ENCODE assay signal across 21 mouse cellular contexts in the genomic region with DNA sequence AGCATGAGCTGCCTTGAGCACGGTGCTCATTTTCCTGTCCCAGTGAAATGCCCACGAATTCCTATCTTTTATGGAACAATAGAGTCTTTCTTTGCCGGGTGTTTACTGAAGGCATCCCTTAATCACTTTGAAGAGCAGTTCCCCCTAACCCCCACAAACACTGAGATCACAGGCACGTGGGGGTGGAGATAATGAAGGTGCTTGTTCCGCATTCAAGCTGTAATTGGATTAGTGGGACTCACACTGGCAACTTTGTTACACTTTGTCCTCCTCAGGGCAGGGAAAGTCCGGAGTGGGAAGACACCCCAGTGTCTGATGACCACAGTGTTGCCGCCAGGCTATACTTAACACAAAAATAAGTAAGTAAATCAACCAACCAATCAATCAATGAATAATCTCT. TPM values are rescaled to one million over a fixed set of nuclear protein-coding genes. Genes with fewer than 3 reads are reported as not detected.
DNase-seq lines count a peak whose midpoint lies in the region; ATAC-seq and TF ChIP-seq lines count a peak whose summit lies in the region.
"Had no signal": no experiment of that assay in that cellular context is flagged by ENCODE, and none has a peak within 500 bp of the region (broad histone marks: within the 10 kb centered on the region; RNA-seq: fewer than 3 reads in every experiment).

No protein-coding gene starts in this region.

- peak; percentile 46 for DNase-seq in liver, adult 2 months (ENCODE audit: extremely low read depth, low read depth, low spot score)
- peak; percentile 30 for DNase-seq in R1 (ENCODE audit: low read depth, low spot score)
- DNase-seq in testis, postnatal 14 days (ENCODE audit: low spot score) = peak; percentile 81
- DNase-seq in cerebellum, adult 8-10 months = no peak
- DNase-seq in spleen, adult 18-20 months = no peak
- DNase-seq: adrenal gland, postnatal 10 days; cerebellum, adult 11 months; cerebellum, adult 9-10 months; cerebellum, postnatal 25 days; gastrocnemius, postnatal 36 days; heart, adult 2 months; heart, postnatal 4 days; kidney, adult 11 months had no signal

- H3K27me3 ChIP-seq in liver, adult 2 months (ENCODE audit: control insufficient read depth, insufficient read depth, low read length) = no peaks in the 10 kb centered on the region
- no peaks in the 10 kb centered on the region for H3K27me3 ChIP-seq in liver, embryonic 12.5 days (replicated peaks)
- H3K27me3 ChIP-seq in intestine, postnatal 0 days (replicated peaks; ENCODE audit: control insufficient read depth, insufficient read depth, low read length) = no peaks in the 10 kb centered on the region
- H3K27me3 ChIP-seq: CH12.LX; heart, embryonic 13.5 days; hindbrain, embryonic 12.5 days had no signal

- TF ChIP-seq CTCF in liver, adult 2 months (IDR thresholded peaks at IDR 0.05; ENCODE audit: low read depth, low read length) = no peak
- TF ChIP-seq CTCF in intestine, postnatal 0 days (IDR thresholded peaks at IDR 0.05; ENCODE audit: low read depth) = no peak

- H3K9me3 ChIP-seq in liver, embryonic 12.5 days (replicated peaks) = no peaks in the 10 kb centered on the region
- no peaks in the 10 kb centered on the region for H3K9me3 ChIP-seq in intestine, postnatal 0 days (ENCODE audit: control insufficient read depth)
- H3K9me3 ChIP-seq: embryonic facial prominence, embryonic 10.5 days; heart, embryonic 13.5 days; hindbrain, embryonic 12.5 days had no signal

- 30% methylated on average over 7 of the region's 7 CpGs for WGBS in liver, adult 2 months
- WGBS in liver, embryonic 12.5 days (ENCODE audit: insufficient replicate concordance) = 30% methylated on average over 7 of the region's 7 CpGs
- 21% methylated on average over 7 of the region's 7 CpGs for WGBS in intestine, postnatal 0 days

- no peak overlapping the region for H3K27ac ChIP-seq in liver, adult 2 months (replicated peaks; ENCODE audit: insufficient read depth, low read depth, low read length)
- no peak overlapping the region for H3K27ac ChIP-seq in liver, embryonic 12.5 days
- no peak overlapping the region for H3K27ac ChIP-seq in intestine, postnatal 0 days (ENCODE audit: low read depth, low read length)
- H3K27ac ChIP-seq: embryonic facial prominence, embryonic 10.5 days; heart, adult 2 months; heart, embryonic 13.5 days; hindbrain, embryonic 12.5 days had no signal

- no peak for ATAC-seq in liver, embryonic 12.5 days
- ATAC-seq in intestine, postnatal 0 days = peak; percentile 78
- ATAC-seq: forebrain, embryonic 14.5 days; hindbrain, embryonic 16.5 days had no signal

- H3K36me3 ChIP-seq in liver, adult 2 months (ENCODE audit: control insufficient read depth, insufficient read depth, low read length) = no peaks in the 10 kb centered on the region
- H3K36me3 ChIP-seq in liver, embryonic 12.5 days = no peaks in the 10 kb centered on the region
- H3K36me3 ChIP-seq in intestine, postnatal 0 days (ENCODE audit: control insufficient read depth, insufficient read depth) = no peaks in the 10 kb centered on the region
- H3K36me3 ChIP-seq: embryonic facial prominence, embryonic 10.5 days; heart, embryonic 13.5 days; hindbrain, embryonic 12.5 days had no signal

- no peak for TF ChIP-seq POLR2A in liver, adult 2 months (IDR thresholded peaks at IDR 0.05; ENCODE audit: extremely low read depth, insufficient read depth, low read length)

- no peak overlapping the region for H3K4me3 ChIP-seq in liver, adult 2 months (ENCODE audit: insufficient read depth, low read depth, low read length)
- no peak overlapping the region for H3K4me3 ChIP-seq in liver, embryonic 12.5 days
- no peak overlapping the region for H3K4me3 ChIP-seq in intestine, postnatal 0 days (ENCODE audit: low read depth, low read length)
- H3K4me3 ChIP-seq: embryonic facial prominence, embryonic 10.5 days; heart, adult 2 months; heart, embryonic 13.5 days; hindbrain, embryonic 12.5 days had no signal

- no peak overlapping the region for H3K9ac ChIP-seq in liver, adult 2 months (ENCODE audit: low read depth, low read length)
- no peak overlapping the region for H3K9ac ChIP-seq in liver, embryonic 12.5 days
- H3K9ac ChIP-seq in intestine, postnatal 0 days (ENCODE audit: low read depth, low read length) = no peak overlapping the region
- H3K9ac ChIP-seq: heart, embryonic 13.5 days; hindbrain, embryonic 12.5 days had no signal

- H3K79me2 ChIP-seq in liver, adult 2 months (ENCODE audit: control insufficient read depth, insufficient read depth, low read length) = no peaks in the 10 kb centered on the region

- H3K4me1 ChIP-seq in liver, adult 2 months (ENCODE audit: control insufficient read depth, insufficient read depth, low read length) = peaks cover 4% of the 10 kb centered on the region
- H3K4me1 ChIP-seq in liver, embryonic 12.5 days = no peaks in the 10 kb centered on the region
- no peaks in the 10 kb centered on the region for H3K4me1 ChIP-seq in intestine, postnatal 0 days (replicated peaks; ENCODE audit: control insufficient read depth, insufficient read depth, low read length)
- H3K4me1 ChIP-seq: hindbrain, embryonic 12.5 days had no signal

- no peak overlapping the region for H3K4me2 ChIP-seq in liver, embryonic 12.5 days
- H3K4me2 ChIP-seq in intestine, postnatal 0 days (replicated peaks; ENCODE audit: low read depth) = no peak overlapping the region; the same call in 1 of the 2 replicates
- H3K4me2 ChIP-seq: heart, embryonic 13.5 days; hindbrain, embryonic 12.5 days had no signal

RNA-seq across cellular contexts. Expression of a gene that starts 29.3 kb away (rescaled TPM):
- total RNA-seq in liver, adult 2 months (2014; rRNA removed) = 8.1 and 11.5 TPM in 2 replicates
- 1.3 and 1.9 TPM in 2 replicates for polyA plus RNA-seq in liver, adult 2 months (2012; rRNA removed)
- polyA plus RNA-seq in liver, embryonic 12.5 days (2016; fragmentation: Nextera tagmentation; extraction: Ambion mirVana) = 24.7 and 26.3 TPM in 2 replicates
- polyA plus RNA-seq in intestine, postnatal 0 days (2015; fragmentation: Nextera tagmentation; extraction: Ambion mirVana) = 64.4 and 65.3 TPM in 2 replicates

Comparison
In these comparisons a context has a peak if more than half of its experiments do, and no peak if none do; other contexts are left out.
1. DNase-seq: peak in liver, adult 2 months (single experiment), R1 (single experiment) and testis, postnatal 14 days (single experiment); none in cerebellum, adult 8-10 months (single experiment) and spleen, adult 18-20 months (0 of 2).